Mouse (Mus musculus) midbrain, embryonic 14.5 days (tissue): ENCODE data around the gene Sox6. TPM values are rescaled to one million over a fixed set of nuclear protein-coding genes. Genes with fewer than 3 reads are reported as not detected.
A peak's percentile ranks its signal among the peaks of the same experiment; 100 is the strongest.

Source experiments
- ATAC-seq: fragments of 200-750 bp; cut with Nextera tagmentation; 2 replicates; pipeline ENCODE4 v1.8.0; 2017; ENCODE audit warnings: moderate number of reproducible peaks, moderate library complexity; ENCODE audit not compliant: low FRiP score, low TSS enrichment
- DNase-seq: peaks from one replicate; pipeline ENCODE4 v3.0.0-alpha.2; 2015
- H3K27ac ChIP-seq: fragments of 300-500 bp; sonication (generic); replicated peaks from 2 replicates; pipeline ENCODE4 v1.5.1; 2014; ENCODE audit warnings: mild to moderate bottlenecking, low read depth, low read length, moderate library complexity
- H3K27me3 ChIP-seq: fragments of 300-500 bp; sonication (generic); 2 replicates; pipeline ENCODE4 v1.6.1; 2014; ENCODE audit warnings: low read length, control low read depth, mixed read lengths; ENCODE audit not compliant: control insufficient read depth, insufficient read depth
- H3K36me3 ChIP-seq: fragments of 300-500 bp; sonication (generic); 2 replicates; pipeline ENCODE4 v1.6.1; 2014; ENCODE audit warnings: low read length, control low read depth; ENCODE audit not compliant: control insufficient read depth, insufficient read depth
- H3K4me1 ChIP-seq: fragments of 300-500 bp; sonication (generic); 2 replicates; pipeline ENCODE4 v1.6.1; 2014; ENCODE audit warnings: mild to moderate bottlenecking, antibody characterized with exemption, low read length, control low read depth; ENCODE audit not compliant: control insufficient read depth, insufficient read depth
- H3K4me2 ChIP-seq: fragments of 300-500 bp; sonication (generic); 2 replicates; pipeline ENCODE4 v1.6.1; 2014; ENCODE audit warnings: mild to moderate bottlenecking, low read length, moderate library complexity
- H3K4me3 ChIP-seq: fragments of 300-500 bp; sonication (generic); replicated peaks from 2 replicates; pipeline ENCODE4 v1.5.1; 2014; ENCODE audit warnings: low read depth, low read length
- H3K9ac ChIP-seq: fragments of 300-500 bp; sonication (generic); replicated peaks from 2 replicates; pipeline ENCODE4 v1.6.1; 2014; ENCODE audit warnings: mild to moderate bottlenecking, low read length, moderate library complexity
- H3K9me3 ChIP-seq: fragments of 300-500 bp; sonication (generic); 2 replicates; pipeline ENCODE4 v1.6.1; 2016; ENCODE audit warnings: low read length, control low read depth, mixed read lengths; ENCODE audit not compliant: control insufficient read depth
- WGBS: fragments of 180-500 bp; shearing (Covaris S2); extraction: QIAGEN DNeasy Blood & Tissue Kit; methylation state at CpG from one replicate; pipeline ENCODE4 v1.1.7; 2014; 5-methylcytosine and 5-hydroxymethylcytosine counted together
- polyA plus RNA-seq: library from polyadenylated mRNA; unstranded; fragments of >200 nt; fragmentation: Nextera tagmentation; extraction: Ambion mirVana; gene quantifications from 2 replicates; pipeline ENCODE4 v1.2.1, GENCODE M21; 2014

Sox6 gene
- polyA plus RNA-seq, 1 experiment from 2014 or later, result 52.1 TPM

GRCm38 (mm10) chr7:115543596-115543995 is 495.0 kb downstream of the Sox6 start:
- Histone ChIP-seq H3K36me3 (no peaks in the 10 kb centered on the region), H3K9me3 (no peaks in the 10 kb centered on the region), H3K27ac (no peak overlapping the region), H3K27me3 (no peaks in the 10 kb centered on the region), H3K4me2 (no peak overlapping the region), H3K9ac (no peak overlapping the region), H3K4me1 (no peaks in the 10 kb centered on the region), H3K4me3 (no peak overlapping the region)
- WGBS, result 31% methylated on average over 4 of the region's 4 CpGs
- ATAC-seq, result no peak
- no peak for DNase-seq

- 54% methylated on average over 2 of the region's 2 CpGs for WGBS
- Histone ChIP-seq H3K9ac (no peak overlapping the region), H3K4me1 (no peaks in the 10 kb centered on the region), H3K27ac (no peak overlapping the region), H3K4me3 (no peak overlapping the region), H3K9me3 (no peaks in the 10 kb centered on the region), H3K27me3 (no peaks in the 10 kb centered on the region), H3K4me2 (no peak overlapping the region), H3K36me3 (no peaks in the 10 kb centered on the region)
- ATAC-seq, result no peak
- DNase-seq, result no peak
These were observed 498.3 kb downstream of the Sox6 start for GRCm38 (mm10) chr7:115540261-115540660.

- Histone ChIP-seq H3K27me3 (no peaks in the 10 kb centered on the region), H3K9me3 (no peaks in the 10 kb centered on the region), H3K4me3 (no peak overlapping the region), H3K36me3 (no peaks in the 10 kb centered on the region), H3K4me2 (no peak overlapping the region), H3K9ac (no peak overlapping the region), H3K27ac (no peak overlapping the region), H3K4me1 (no peaks in the 10 kb centered on the region)
- 88% methylated on average over 9 of the region's 9 CpGs for WGBS
- DNase-seq (no peak), ATAC-seq (no peak)
These were observed 499.6 kb downstream of the Sox6 start for GRCm38 (mm10) chr7:115539003-115539402.

- DNase-seq (no peak), ATAC-seq (no peak)
- no peaks in the 10 kb centered on the region for H3K27me3 ChIP-seq
- H3K4me1 ChIP-seq, result no peaks in the 10 kb centered on the region
- no peaks in the 10 kb centered on the region for H3K9me3 ChIP-seq
- WGBS, result 75% methylated on average over 3 of the region's 3 CpGs
- no peak overlapping the region for H3K9ac ChIP-seq
- H3K36me3 ChIP-seq, result no peaks in the 10 kb centered on the region
- no peak overlapping the region for H3K4me3 ChIP-seq
- H3K27ac ChIP-seq, result no peak overlapping the region
- no peak overlapping the region for H3K4me2 ChIP-seq
These were observed 501.0 kb downstream of the Sox6 start for GRCm38 (mm10) chr7:115537636-115538035.

GRCm38 (mm10) chr7:115536521-115536920 is 502.1 kb downstream of the Sox6 start:
- H3K36me3 ChIP-seq, result no peaks in the 10 kb centered on the region
- no peak overlapping the region for H3K27ac ChIP-seq
- H3K9me3 ChIP-seq, result no peaks in the 10 kb centered on the region
- no peaks in the 10 kb centered on the region for H3K27me3 ChIP-seq
- no peak for ATAC-seq
- H3K9ac ChIP-seq, result no peak overlapping the region
- H3K4me1 ChIP-seq, result no peaks in the 10 kb centered on the region
- 74% methylated on average over 3 of the region's 3 CpGs for WGBS
- H3K4me2 ChIP-seq, result no peak overlapping the region
- H3K4me3 ChIP-seq, result no peak overlapping the region
- DNase-seq, result no peak

GRCm38 (mm10) chr7:115531875-115532274 is 506.7 kb downstream of the Sox6 start:
- 81% methylated on average over 1 of the region's 1 CpGs for WGBS
- Histone ChIP-seq H3K4me2 (no peak overlapping the region), H3K36me3 (no peaks in the 10 kb centered on the region), H3K27ac (no peak overlapping the region), H3K9ac (no peak overlapping the region), H3K27me3 (no peaks in the 10 kb centered on the region), H3K4me1 (no peaks in the 10 kb centered on the region), H3K4me3 (no peak overlapping the region), H3K9me3 (no peaks in the 10 kb centered on the region)
- ATAC-seq, result no peak
- DNase-seq, result no peak

- 80% methylated on average over 2 of the region's 2 CpGs for WGBS
- H3K4me1 ChIP-seq, result no peaks in the 10 kb centered on the region
- ATAC-seq, result no peak
These were observed 507.4 kb downstream of the Sox6 start for GRCm38 (mm10) chr7:115531217-115531616.

GRCm38 (mm10) chr7:115517701-115518100 is 520.9 kb downstream of the Sox6 start:
- ATAC-seq (no peak), DNase-seq (no peak)
- Histone ChIP-seq H3K9ac (no peak overlapping the region), H3K27me3 (no peaks in the 10 kb centered on the region), H3K4me3 (no peak overlapping the region), H3K9me3 (no peaks in the 10 kb centered on the region), H3K4me2 (no peak overlapping the region), H3K36me3 (no peaks in the 10 kb centered on the region), H3K27ac (no peak overlapping the region), H3K4me1 (0 out of 2 replicates have a peak, but pooled peaks cover 7% of the 10 kb centered on the region)
- 95% methylated on average over 1 of the region's 1 CpGs for WGBS

More at GRCm38 (mm10) chr7:115531217-115531616, 507.4 kb downstream of the Sox6 start:
- Histone ChIP-seq H3K27ac (no peak overlapping the region), H3K9me3 (no peaks in the 10 kb centered on the region), H3K4me3 (no peak overlapping the region), H3K27me3 (no peaks in the 10 kb centered on the region), H3K36me3 (no peaks in the 10 kb centered on the region), H3K9ac (no peak overlapping the region), H3K4me2 (no peak overlapping the region)
- DNase-seq, result no peak

- ATAC-seq (no peak; the same call in 1 of the 2 replicates), DNase-seq (peak; percentile 46)
- Histone ChIP-seq H3K36me3 (no peaks in the 10 kb centered on the region), H3K27ac (no peak overlapping the region), H3K9ac (no peak overlapping the region), H3K9me3 (no peaks in the 10 kb centered on the region), H3K4me2 (peak overlapping the region; percentile 6; the same call in 1 of the 2 replicates), H3K4me1 (0 out of 2 replicates have a peak, but pooled peaks cover 7% of the 10 kb centered on the region), H3K4me3 (no peak overlapping the region), H3K27me3 (no peaks in the 10 kb centered on the region)
- 46% methylated on average over 8 of the region's 8 CpGs for WGBS
These were observed 524.9 kb downstream of the Sox6 start for GRCm38 (mm10) chr7:115513681-115514080.
